Mouse (Mus musculus) midbrain, embryonic 10.5 days (tissue): ENCODE data around the gene Snx3. TPM values are rescaled to one million over a fixed set of nuclear protein-coding genes. Genes with fewer than 3 reads are reported as not detected.
A peak's percentile ranks its signal among the peaks of the same experiment; 100 is the strongest.

Experiments used
- DNase-seq: peaks from one replicate; pipeline ENCODE4 v3.0.0-alpha.2; 2017; ENCODE audit warnings: low spot score
- H3K27ac ChIP-seq: fragments of 300-500 bp; sonication (generic); replicated peaks from 2 replicates; pipeline ENCODE4 v1.5.1; 2016; ENCODE audit warnings: mild to moderate bottlenecking
- H3K27me3 ChIP-seq: fragments of 300-500 bp; sonication (generic); 2 replicates; pipeline ENCODE4 v1.6.1; 2016; ENCODE audit warnings: low read depth, mild to moderate bottlenecking; ENCODE audit not compliant: poor library complexity, severe bottlenecking
- H3K36me3 ChIP-seq: fragments of 300-500 bp; sonication (generic); 2 replicates; pipeline ENCODE4 v1.6.1; 2016; ENCODE audit warnings: mild to moderate bottlenecking, moderate library complexity
- H3K4me1 ChIP-seq: fragments of 300-500 bp; sonication (generic); 2 replicates; pipeline ENCODE4 v1.6.1; 2016
- H3K4me3 ChIP-seq: fragments of 300-500 bp; sonication (generic); 2 replicates; pipeline ENCODE4 v1.5.1; 2016; ENCODE audit warnings: mild to moderate bottlenecking, moderate library complexity
- H3K9me3 ChIP-seq: fragments of 300-500 bp; sonication (generic); replicated peaks from 2 replicates; pipeline ENCODE4 v1.6.1; 2016; ENCODE audit warnings: mild to moderate bottlenecking
- WGBS: fragments of 180-500 bp; shearing (Covaris S2); methylation state at CpG from one replicate; pipeline ENCODE4 v1.1.7; 2016; 5-methylcytosine and 5-hydroxymethylcytosine counted together
- polyA plus RNA-seq: library from polyadenylated mRNA; unstranded; fragments of >200 nt; fragmentation: Nextera tagmentation; extraction: Ambion mirVana; gene quantifications from 2 replicates; pipeline ENCODE4 v1.2.1, GENCODE M21; 2016

The Snx3 gene
- polyA plus RNA-seq, 1 experiment from 2014 or later, result 241 TPM

- no peak overlapping the region for H3K4me3 ChIP-seq
- no peaks in the 10 kb centered on the region for H3K9me3 ChIP-seq
- no peaks in the 10 kb centered on the region for H3K27me3 ChIP-seq
- 0 out of 2 replicates have a peak, but pooled peaks cover 4% of the 10 kb centered on the region for H3K4me1 ChIP-seq
- DNase-seq, result no peak
- H3K36me3 ChIP-seq, result no peaks in the 10 kb centered on the region
- 39% methylated on average over 8 of the region's 8 CpGs for WGBS
- no peak overlapping the region for H3K27ac ChIP-seq
Measured at GRCm38 (mm10) chr10:42488606-42489296, 13.1 kb upstream of the Snx3 start.

- Histone ChIP-seq H3K4me1 (0 out of 2 replicates have a peak, but pooled peaks cover 4% of the 10 kb centered on the region), H3K9me3 (no peaks in the 10 kb centered on the region), H3K36me3 (no peaks in the 10 kb centered on the region), H3K27ac (no peak overlapping the region), H3K27me3 (no peaks in the 10 kb centered on the region), H3K4me3 (no peak overlapping the region)
- WGBS, result 64% methylated on average over 1 of the region's 1 CpGs
- no peak for DNase-seq
Measured at GRCm38 (mm10) chr10:42491158-42491557, 10.7 kb upstream of the Snx3 start.

DNA sequence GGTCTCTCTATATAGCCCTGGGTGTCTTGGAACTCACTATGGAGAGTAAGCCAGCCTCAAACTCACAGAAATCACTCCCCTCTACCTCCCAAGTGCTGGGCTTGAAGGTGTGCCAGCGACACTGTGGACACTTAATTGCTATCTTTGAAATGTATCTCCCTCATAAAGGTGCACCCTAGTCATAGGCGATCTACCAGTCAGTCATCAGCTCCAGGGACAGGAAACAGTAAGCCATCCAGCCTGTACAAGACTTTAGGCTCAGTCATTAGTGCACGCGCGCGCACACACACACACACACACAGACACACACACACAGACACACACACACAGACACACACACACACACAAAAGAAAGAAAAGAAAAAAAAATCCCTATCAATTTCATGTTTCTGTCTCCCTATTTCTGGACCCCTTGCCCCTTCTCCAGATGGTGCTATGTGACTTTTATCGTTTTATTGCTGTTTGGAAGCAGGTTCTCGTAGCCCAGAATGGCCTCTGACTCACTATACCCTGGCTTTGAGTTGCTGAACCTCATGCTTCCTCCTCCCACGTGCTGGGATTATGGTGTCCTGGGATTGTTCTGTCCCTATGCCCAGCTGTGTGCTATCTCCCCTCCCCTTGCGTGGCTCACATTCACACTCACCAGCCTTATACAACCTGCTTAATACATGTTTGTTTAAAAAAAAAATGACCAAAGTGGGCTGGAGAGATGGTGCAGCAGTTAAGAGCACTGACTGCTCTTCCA is 9.6 kb upstream of the Snx3 start:
- no peak overlapping the region for H3K27ac ChIP-seq
- DNase-seq, result no peak
- no peak overlapping the region for H3K4me3 ChIP-seq
- no peaks in the 10 kb centered on the region for H3K27me3 ChIP-seq
- no peaks in the 10 kb centered on the region for H3K9me3 ChIP-seq
- 0 out of 2 replicates have a peak, but pooled peaks cover 4% of the 10 kb centered on the region for H3K4me1 ChIP-seq
- WGBS, result 89% methylated on average over 10 of the region's 10 CpGs
- H3K36me3 ChIP-seq, result no peaks in the 10 kb centered on the region

GRCm38 (mm10) chr10:42493000-42493399 is 8.8 kb upstream of the Snx3 start:
- no peaks in the 10 kb centered on the region for H3K9me3 ChIP-seq
- no peak overlapping the region for H3K27ac ChIP-seq
- H3K36me3 ChIP-seq, result no peaks in the 10 kb centered on the region
- no peak for DNase-seq
- H3K4me3 ChIP-seq, result no peak overlapping the region
- 60% methylated on average over 4 of the region's 4 CpGs for WGBS
- no peaks in the 10 kb centered on the region for H3K27me3 ChIP-seq
- H3K4me1 ChIP-seq, result 0 out of 2 replicates have a peak, but pooled peaks cover 4% of the 10 kb centered on the region

GRCm38 (mm10) chr10:42500611-42501010 is 1.2 kb upstream of the Snx3 start:
- whole genome bisulfite sequencing, result 95% methylated on average over 8 of the region's 8 CpGs
- no peaks in the 10 kb centered on the region for H3K9me3 ChIP-seq
- H3K4me3 ChIP-seq, result no peak overlapping the region
- H3K27ac ChIP-seq, result no peak overlapping the region
- no peaks in the 10 kb centered on the region for H3K27me3 ChIP-seq
- H3K36me3 ChIP-seq, result peaks cover 9% of the 10 kb centered on the region; the same call in 1 of the 2 replicates
- no peak for DNase-seq
- H3K4me1 ChIP-seq, result peaks cover 15% of the 10 kb centered on the region

GRCm38 (mm10) chr10:42501161-42501560 is 669 bp upstream of the Snx3 start:
- WGBS, result 90% methylated on average over 5 of the region's 5 CpGs
- Histone ChIP-seq H3K27ac (peak overlapping the region; percentile 94), H3K9me3 (no peaks in the 10 kb centered on the region), H3K4me1 (peaks cover 15% of the 10 kb centered on the region), H3K27me3 (no peaks in the 10 kb centered on the region), H3K36me3 (peaks cover 13% of the 10 kb centered on the region; the same call in 1 of the 2 replicates), H3K4me3 (peak overlapping the region; percentile 92)
- DNase-seq, result no peak

DNA sequence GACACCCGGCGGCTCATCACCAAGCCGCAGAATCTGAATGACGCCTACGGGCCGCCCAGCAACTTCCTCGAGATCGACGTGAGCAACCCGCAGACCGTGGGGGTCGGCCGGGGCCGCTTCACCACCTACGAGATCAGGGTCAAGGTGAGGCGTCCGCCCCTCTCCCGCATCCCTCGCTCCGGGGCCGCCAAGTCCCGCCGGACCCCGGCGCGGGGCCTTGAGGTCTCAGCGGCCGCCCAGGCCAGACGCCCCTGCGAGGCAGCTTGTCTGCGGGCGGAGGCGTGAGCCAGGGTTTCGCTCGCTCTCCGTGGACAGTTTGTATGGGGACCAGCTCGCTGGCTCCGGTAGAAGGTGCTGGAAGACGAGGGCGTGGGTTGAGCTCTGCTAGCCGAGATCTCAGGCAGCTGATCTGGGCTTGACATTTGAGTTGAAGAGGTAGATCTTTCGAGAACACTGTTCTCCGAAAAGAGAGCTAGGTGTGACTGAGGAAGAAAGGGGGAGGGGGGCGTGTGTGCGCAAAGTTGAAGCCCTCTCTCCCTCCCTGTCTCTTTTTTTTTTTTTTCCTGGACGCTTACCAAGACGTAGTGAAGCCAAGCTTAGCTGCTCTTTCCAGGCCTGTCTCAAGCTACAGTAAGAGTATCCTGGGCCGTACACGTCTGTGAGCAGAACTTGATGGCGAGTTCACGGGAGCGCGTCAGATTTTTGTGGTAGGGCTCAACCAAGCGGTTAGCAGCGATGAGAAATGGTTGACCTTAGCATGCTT is 700 bp downstream of the Snx3 start:
- H3K27ac ChIP-seq, result peak overlapping the region; percentile 94
- H3K27me3 ChIP-seq, result no peaks in the 10 kb centered on the region
- H3K4me3 ChIP-seq, result peak overlapping the region; percentile 92
- peaks cover 25% of the 10 kb centered on the region for H3K36me3 ChIP-seq
- DNase-seq, result no peak
- H3K9me3 ChIP-seq, result no peaks in the 10 kb centered on the region
- H3K4me1 ChIP-seq, result peaks cover 15% of the 10 kb centered on the region
- whole genome bisulfite sequencing, result 2% methylated on average over 54 of the region's 55 CpGs

DNA sequence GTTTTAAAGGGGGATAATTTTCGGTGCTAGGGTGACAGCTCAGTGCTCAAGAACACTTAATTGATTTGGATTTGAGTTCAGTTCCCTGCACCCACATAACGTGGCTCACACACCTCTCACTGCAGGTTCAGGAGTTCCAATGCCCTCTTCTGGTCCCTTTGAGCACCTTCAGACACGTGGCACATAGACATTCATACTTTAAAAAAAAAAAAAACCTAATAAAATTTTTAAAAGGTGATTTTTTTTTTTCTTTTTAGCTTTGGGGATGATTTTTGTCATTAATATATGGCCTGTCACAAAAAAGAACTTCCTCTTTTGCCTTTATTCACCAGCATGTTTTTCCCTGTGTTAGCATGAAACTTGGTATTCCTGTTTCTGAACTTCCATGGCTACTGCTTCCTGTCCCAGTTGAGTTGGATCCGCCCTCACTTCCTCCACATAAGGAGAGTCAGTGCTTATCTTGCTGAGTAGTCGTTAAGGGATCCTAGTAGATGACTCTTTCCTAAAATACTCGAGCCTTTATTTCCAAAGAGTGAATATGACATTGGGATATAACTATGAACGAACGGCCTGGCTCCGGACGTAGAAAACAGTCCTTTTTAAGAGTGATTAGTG is 2.4 kb downstream of the Snx3 start:
- H3K36me3 ChIP-seq, result peaks cover 39% of the 10 kb centered on the region
- DNase-seq, result no peak
- H3K9me3 ChIP-seq, result no peaks in the 10 kb centered on the region
- WGBS, result 90% methylated on average over 10 of the region's 10 CpGs
- H3K27ac ChIP-seq, result no peak overlapping the region
- H3K4me3 ChIP-seq, result no peak overlapping the region
- no peaks in the 10 kb centered on the region for H3K27me3 ChIP-seq
- H3K4me1 ChIP-seq, result peaks cover 15% of the 10 kb centered on the region

DNA sequence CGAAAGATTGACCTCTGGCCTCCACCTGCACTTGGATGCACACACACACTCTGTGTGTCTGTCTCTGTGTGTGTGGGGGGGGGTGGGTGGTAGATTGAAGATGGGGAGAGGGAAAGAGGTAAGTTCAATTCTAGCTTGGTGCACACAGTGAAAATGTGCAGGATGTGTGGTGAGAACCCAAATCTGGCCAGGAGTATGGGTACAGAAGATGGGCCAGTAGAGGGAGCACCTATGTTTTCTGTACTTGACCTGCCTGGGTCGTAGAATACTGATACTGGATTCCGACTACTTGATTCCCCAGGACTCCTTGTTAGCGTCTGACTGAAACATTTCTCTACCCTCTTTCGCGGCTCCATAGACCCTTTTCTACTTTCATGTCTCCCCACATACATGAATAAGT is 8.3 kb downstream of the Snx3 start:
- Histone ChIP-seq H3K36me3 (peaks cover 53% of the 10 kb centered on the region), H3K4me1 (no peaks in the 10 kb centered on the region)
- WGBS, result 78% methylated on average over 6 of the region's 6 CpGs

DNA sequence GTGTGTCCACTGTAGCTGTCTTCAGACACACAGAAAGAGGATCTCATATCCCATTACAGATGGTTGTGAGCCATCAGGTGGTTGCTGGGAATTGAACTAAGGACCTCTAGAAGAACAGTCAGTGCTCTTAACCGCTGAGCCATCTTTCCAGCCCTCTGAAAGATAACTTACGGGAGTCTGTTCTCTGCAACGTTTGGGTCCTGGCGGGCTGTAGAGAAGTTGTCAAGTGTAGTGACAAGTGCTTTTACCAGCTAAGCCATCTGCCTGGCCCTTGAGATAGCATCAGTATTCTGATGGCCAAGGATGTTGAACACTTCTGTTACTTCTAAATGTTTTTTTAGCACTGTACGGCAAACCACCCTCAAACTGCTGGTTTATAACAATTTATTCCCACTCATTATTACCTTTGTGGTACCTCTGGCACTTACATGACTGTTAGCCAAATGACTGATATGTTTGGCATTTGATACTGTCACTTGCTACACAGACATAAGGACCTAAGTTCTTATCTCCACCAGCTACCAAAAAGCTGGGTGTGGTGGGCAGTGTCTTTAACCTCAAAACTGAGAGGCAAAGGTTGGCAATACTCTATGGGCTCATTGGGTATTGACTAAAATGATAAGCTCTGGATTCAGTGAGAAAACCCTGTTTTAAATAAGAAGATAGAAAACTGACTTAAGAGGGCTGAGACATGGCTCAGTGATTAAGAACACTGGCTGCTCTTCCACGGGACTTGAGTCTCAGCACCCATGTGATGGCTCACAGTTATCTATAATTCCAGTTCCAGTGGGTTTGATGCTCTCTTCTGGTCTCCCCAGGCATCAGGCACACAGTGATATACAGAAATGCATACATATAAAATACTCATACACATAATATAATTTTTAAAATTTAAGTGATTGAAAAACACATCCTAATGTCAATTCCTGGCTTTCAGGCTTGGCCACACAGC is 9.6 kb downstream of the Snx3 start:
- Histone ChIP-seq H3K27ac (no peak overlapping the region), H3K4me1 (no peaks in the 10 kb centered on the region), H3K36me3 (peaks cover 46% of the 10 kb centered on the region), H3K4me3 (no peak overlapping the region), H3K9me3 (no peaks in the 10 kb centered on the region), H3K27me3 (no peaks in the 10 kb centered on the region)
- DNase-seq, result no peak
- WGBS, result 87% methylated on average over 6 of the region's 6 CpGs

More for the DNA sequence above, 8.3 kb downstream of the Snx3 start:
- Histone ChIP-seq H3K27ac (no peak overlapping the region), H3K9me3 (no peaks in the 10 kb centered on the region), H3K27me3 (no peaks in the 10 kb centered on the region), H3K4me3 (no peak overlapping the region)
- DNase-seq, result no peak

- H3K9me3 ChIP-seq, result no peaks in the 10 kb centered on the region
- no peak overlapping the region for H3K4me3 ChIP-seq
- H3K27me3 ChIP-seq, result no peaks in the 10 kb centered on the region
- no peak for DNase-seq
- no peaks in the 10 kb centered on the region for H3K4me1 ChIP-seq
- no peak overlapping the region for H3K27ac ChIP-seq
- H3K36me3 ChIP-seq, result peaks cover 23% of the 10 kb centered on the region
Measured at GRCm38 (mm10) chr10:42514125-42514524, 12.3 kb downstream of the Snx3 start.
